Mouse (Mus musculus) left cerebral cortex, postnatal 25 days (tissue): ENCODE measurements around the gene Szrd1. TPM values are rescaled to one million over a fixed set of nuclear protein-coding genes. Genes with fewer than 3 reads are reported as not detected.
A peak's percentile ranks its signal among the peaks of the same experiment; 100 is the strongest.
"Not testable (repeated sequence)": the region's sequence is repeated elsewhere in the genome, so short reads cannot be mapped to it uniquely, and the experiment has no call there.

Source experiments
- DNase-seq, 2 experiments: peaks; one replicate each; pipeline ENCODE4 v3.0.0; 2022; ENCODE audit warnings: low spot score in 2 of 2, mixed read lengths in 1 of 2
- intact Hi-C: fragments of 180-260 bp; cut with DNase I; formaldehyde crosslinking; loops from one replicate; pipeline ENCODE4 v1.15.1; 2025
- total RNA-seq, 2 experiments: library from RNA; stranded (reverse); gene quantifications; 2 replicates each; pipeline ENCODE4 v1.2.3; 2021

Szrd1 gene
- total RNA-seq, 2 experiments from 2014 or later, result 41.7 to 49.2 TPM

- DNase-seq, result no peak
- intact Hi-C loops, result loop anchor here (5.0 to 10.0 kb wide), 2 partner anchors 56 to 123 kb away; no protein-coding TSS in a partner anchor
Observed at GRCm38 (mm10) chr4:141149116-141149515, 9.5 kb upstream of the Szrd1 start.

GRCm38 (mm10) chr4:141148009-141148801, 8.6 kb upstream of the Szrd1 start:
- intact Hi-C loops, result loop anchor here (5.0 to 10.0 kb wide), 2 partner anchors 57 to 124 kb away; no protein-coding TSS in a partner anchor
- DNase-seq, result peak; percentile 30

GRCm38 (mm10) chr4:141147112-141148008, 7.8 kb upstream of the Szrd1 start, which contains the start of gene Fbxo42:
Gene Fbxo42 (plus strand): TSS chr4:141147913.
- intact Hi-C loops, result loop anchor here (5.0 to 10.0 kb wide), 2 partner anchors 57 to 125 kb away; no protein-coding TSS in a partner anchor
- peak; percentile 93 to 95 for DNase-seq

GRCm38 (mm10) chr4:141146491-141147033, 7.0 kb upstream of the Szrd1 start:
- DNase-seq, result no peak
- intact Hi-C loops, result loop anchor here (5.0 to 10.0 kb wide), 2 partner anchors 58 to 126 kb away; no protein-coding TSS in a partner anchor

- intact Hi-C loops, result loop anchor here (5.0 to 10.0 kb wide), 2 partner anchors 60 to 127 kb away; no protein-coding TSS in a partner anchor
Observed at GRCm38 (mm10) chr4:141145124-141145523, 5.5 kb upstream of the Szrd1 start.

GRCm38 (mm10) chr4:141142285-141142811, 2.8 kb upstream of the Szrd1 start:
- DNase-seq, result peak; percentile 78 to 87
- intact Hi-C loops, result loop anchor here (1.0 to 10.0 kb wide), 3 partner anchors 35 to 221 kb away; no protein-coding TSS in a partner anchor

More at GRCm38 (mm10) chr4:141145124-141145523, 5.5 kb upstream of the Szrd1 start:
- DNase-seq, result not testable (repeated sequence)

GRCm38 (mm10) chr4:141140967-141141366, 1.4 kb upstream of the Szrd1 start:
- DNase-seq, result no peak
- intact Hi-C loops, result loop anchor here (5.0 to 10.0 kb wide), 2 partner anchors 36 to 64 kb away; no protein-coding TSS in a partner anchor

GRCm38 (mm10) chr4:141140354-141140753, 779 bp upstream of the Szrd1 start:
- intact Hi-C loops, result loop anchor here (5.0 to 10.0 kb wide), 2 partner anchors 37 to 64 kb away; no protein-coding TSS in a partner anchor
- DNase-seq, result not testable (repeated sequence)

- intact Hi-C loops, result no loop called here
- no peak for DNase-seq
Observed at GRCm38 (mm10) chr4:141138425-141139115, 1.0 kb downstream of the Szrd1 start.

- intact Hi-C loops, result not testable (repeated sequence)
Observed at GRCm38 (mm10) chr4:141137740-141138139, 1.8 kb downstream of the Szrd1 start.

GRCm38 (mm10) chr4:141136126-141136525, 3.4 kb downstream of the Szrd1 start:
- no peak for DNase-seq
- intact Hi-C loops, result no loop called here

More at GRCm38 (mm10) chr4:141137740-141138139, 1.8 kb downstream of the Szrd1 start:
- not testable (repeated sequence) for DNase-seq

GRCm38 (mm10) chr4:141134751-141135530, 4.6 kb downstream of the Szrd1 start:
- intact Hi-C loops, result no loop called here
- DNase-seq, result no peak

GRCm38 (mm10) chr4:141134031-141134441, 5.5 kb downstream of the Szrd1 start:
- intact Hi-C loops, result no loop called here
- DNase-seq, result peak in 1 of 2 experiments; percentile 51

- no peak for DNase-seq
- intact Hi-C loops, result no loop called here
Observed at GRCm38 (mm10) chr4:141133227-141133626, 6.3 kb downstream of the Szrd1 start.

GRCm38 (mm10) chr4:141132191-141132590, 7.4 kb downstream of the Szrd1 start:
- intact Hi-C loops, result no loop called here
- no peak for DNase-seq

- intact Hi-C loops, result no loop called here
- no peak for DNase-seq
Observed at GRCm38 (mm10) chr4:141131531-141132061, 8.0 kb downstream of the Szrd1 start.

GRCm38 (mm10) chr4:141130704-141131342, 8.8 kb downstream of the Szrd1 start:
- intact Hi-C loops, result no loop called here

More at GRCm38 (mm10) chr4:141130704-141131342, 8.8 kb downstream of the Szrd1 start:
- DNase-seq, result peak in 1 of 2 experiments; percentile 62
